Mouse (Mus musculus) lung, postnatal 0 days (tissue): ENCODE data around the gene Slc25a33. TPM values are rescaled to one million over a fixed set of nuclear protein-coding genes. Genes with fewer than 3 reads are reported as not detected.

Experiments used
- ATAC-seq: fragments of 200-750 bp; cut with Nextera tagmentation; 2 replicates; pipeline ENCODE4 v1.8.0; 2017; ENCODE audit warnings: moderate library complexity
- DNase-seq: peaks from one replicate; pipeline ENCODE4 v3.0.0-alpha.2; 2016; ENCODE audit warnings: low spot score
- H3K27ac ChIP-seq: fragments of 300-500 bp; sonication (generic); 2 replicates; pipeline ENCODE4 v1.5.1; 2014; ENCODE audit warnings: antibody characterized with exemption, mild to moderate bottlenecking, low read length, mixed read lengths
- H3K27me3 ChIP-seq: fragments of 300-500 bp; sonication (generic); replicated peaks from 2 replicates; pipeline ENCODE4 v1.6.1; 2014; ENCODE audit warnings: low read length, mixed read lengths; ENCODE audit not compliant: insufficient read depth
- H3K36me3 ChIP-seq: fragments of 300-500 bp; sonication (generic); 2 replicates; pipeline ENCODE4 v1.6.1; 2014; ENCODE audit warnings: low read length, mixed read lengths; ENCODE audit not compliant: insufficient read depth
- H3K4me1 ChIP-seq: fragments of 300-500 bp; sonication (generic); 2 replicates; pipeline ENCODE4 v1.6.1; 2014; ENCODE audit warnings: antibody characterized with exemption, low read depth, low read length, mixed read lengths; ENCODE audit not compliant: insufficient read depth
- H3K4me2 ChIP-seq: fragments of 300-500 bp; sonication (generic); replicated peaks from 2 replicates; pipeline ENCODE4 v1.6.1; 2014; ENCODE audit warnings: low read depth, mild to moderate bottlenecking, low read length, moderate library complexity, mixed read lengths
- H3K4me3 ChIP-seq: fragments of 300-500 bp; sonication (generic); 2 replicates; pipeline ENCODE4 v1.5.1; 2014; ENCODE audit warnings: low read depth, low read length
- H3K9ac ChIP-seq: fragments of 300-500 bp; sonication (generic); replicated peaks from 2 replicates; pipeline ENCODE4 v1.6.1; 2014; ENCODE audit warnings: low read depth, mild to moderate bottlenecking
- H3K9me3 ChIP-seq: fragments of 300-500 bp; sonication (generic); 2 replicates; pipeline ENCODE4 v1.6.1; 2016; ENCODE audit warnings: low read length, mixed read lengths
- CTCF ChIP-seq: IDR thresholded peaks from 2 replicates; pipeline ENCODE4 v1.5.1; 2016; ENCODE audit warnings: antibody characterized with exemption, mild to moderate bottlenecking
- EP300 ChIP-seq: IDR thresholded peaks from 2 replicates; pipeline ENCODE4 v1.6.1; 2016; ENCODE audit warnings: antibody characterized with exemption, mild to moderate bottlenecking, control low read depth
- WGBS: fragments of 180-500 bp; shearing (Covaris S2); extraction: QIAGEN DNeasy Blood & Tissue Kit; methylation state at CpG from one replicate; pipeline ENCODE4 v1.1.7; 2014; 5-methylcytosine and 5-hydroxymethylcytosine counted together
- polyA plus RNA-seq: library from polyadenylated mRNA; unstranded; fragments of >200 nt; fragmentation: Nextera tagmentation; extraction: Ambion mirVana; gene quantifications from 2 replicates; pipeline ENCODE4 v1.2.1, GENCODE M21; 2015

Gene Slc25a33
- polyA plus RNA-seq, 1 experiment from 2014 or later = 8.6 TPM

GRCm38 (mm10) chr4:149742011-149742530 is 32.0 kb downstream of the Slc25a33 start:
- Histone ChIP-seq H3K4me2 (no peak overlapping the region), H3K27me3 (no peaks in the 10 kb centered on the region), H3K27ac (no peak overlapping the region), H3K4me3 (no peak overlapping the region), H3K36me3 (no peaks in the 10 kb centered on the region), H3K9ac (no peak overlapping the region), H3K4me1 (peaks cover 1% of the 10 kb centered on the region; the same call in 1 of the 2 replicates), H3K9me3 (no peaks in the 10 kb centered on the region)
- ATAC-seq (no peak), DNase-seq (no peak)
- 95% methylated on average over 14 of the region's 14 CpGs for WGBS
- no peak for TF ChIP-seq EP300
- TF ChIP-seq CTCF = no peak

GRCm38 (mm10) chr4:149740301-149740700 is 33.8 kb downstream of the Slc25a33 start:
- Histone ChIP-seq H3K27ac (no peak overlapping the region), H3K36me3 (no peaks in the 10 kb centered on the region), H3K4me3 (no peak overlapping the region), H3K9ac (no peak overlapping the region), H3K4me2 (no peak overlapping the region), H3K27me3 (no peaks in the 10 kb centered on the region), H3K4me1 (peaks cover 7% of the 10 kb centered on the region; the same call in 1 of the 2 replicates), H3K9me3 (no peaks in the 10 kb centered on the region)
- TF ChIP-seq EP300 (no peak), CTCF (no peak)
- no peak for DNase-seq
- 83% methylated on average over 7 of the region's 7 CpGs for WGBS
- ATAC-seq = no peak

GRCm38 (mm10) chr4:149739478-149739877 is 34.6 kb downstream of the Slc25a33 start:
- H3K4me1 ChIP-seq = peaks cover 7% of the 10 kb centered on the region; the same call in 1 of the 2 replicates
- WGBS = 56% methylated on average over 5 of the region's 5 CpGs
- H3K4me2 ChIP-seq = no peak overlapping the region
- no peak for ATAC-seq
- H3K9me3 ChIP-seq = no peaks in the 10 kb centered on the region
- H3K4me3 ChIP-seq = no peak overlapping the region
- no peaks in the 10 kb centered on the region for H3K36me3 ChIP-seq
- H3K27ac ChIP-seq = no peak overlapping the region
- no peak for TF ChIP-seq EP300
- no peak for TF ChIP-seq CTCF
- no peaks in the 10 kb centered on the region for H3K27me3 ChIP-seq
- DNase-seq = no peak
- H3K9ac ChIP-seq = no peak overlapping the region

- Histone ChIP-seq H3K27ac (peak within 1 kb of the TSS; percentile 82), H3K27me3 (no peaks in the 10 kb centered on the region), H3K9me3 (no peaks in the 10 kb centered on the region), H3K4me1 (peaks cover 7% of the 10 kb centered on the region; the same call in 1 of the 2 replicates), H3K4me2 (peak within 1 kb of the TSS; percentile 96), H3K36me3 (no peaks in the 10 kb centered on the region), H3K9ac (peak within 1 kb of the TSS; percentile 66), H3K4me3 (peak within 1 kb of the TSS; percentile 72)
- 3% methylated on average over 67 of the region's 97 CpGs for WGBS
- DNase-seq (peak; percentile 96), ATAC-seq (peak; percentile 93)
- TF ChIP-seq CTCF (peak; percentile 88), EP300 (no peak)
Observed at GRCm38 (mm10) chr4:149737383-149738324, 36.4 kb downstream of the Slc25a33 start, which contains the start of gene Tmem201. TSS of gene Tmem201 (minus strand) at chr4:149738044.

- WGBS = 16% methylated on average over 4 of the region's 4 CpGs
- H3K27me3 ChIP-seq = no peaks in the 10 kb centered on the region
- no peak overlapping the region for H3K9ac ChIP-seq
- H3K4me2 ChIP-seq = peak overlapping the region; percentile 96; the same call in 1 of the 2 replicates
- H3K9me3 ChIP-seq = no peaks in the 10 kb centered on the region
- peaks cover 7% of the 10 kb centered on the region; the same call in 1 of the 2 replicates for H3K4me1 ChIP-seq
- no peak for TF ChIP-seq EP300
- DNase-seq (no peak), ATAC-seq (no peak)
- H3K27ac ChIP-seq = no peak overlapping the region
- no peaks in the 10 kb centered on the region for H3K36me3 ChIP-seq
- H3K4me3 ChIP-seq = no peak overlapping the region
Observed at GRCm38 (mm10) chr4:149736581-149736980, 37.5 kb downstream of the Slc25a33 start.

- peaks cover 7% of the 10 kb centered on the region; the same call in 1 of the 2 replicates for H3K4me1 ChIP-seq
- no peak overlapping the region for H3K9ac ChIP-seq
- H3K27ac ChIP-seq = no peak overlapping the region
- H3K27me3 ChIP-seq = no peaks in the 10 kb centered on the region
- H3K9me3 ChIP-seq = no peaks in the 10 kb centered on the region
- ATAC-seq (no peak), DNase-seq (no peak)
- no peak overlapping the region for H3K4me3 ChIP-seq
- WGBS = 60% methylated on average over 5 of the region's 5 CpGs
- H3K4me2 ChIP-seq = no peak overlapping the region
- no peak for TF ChIP-seq EP300
- no peaks in the 10 kb centered on the region for H3K36me3 ChIP-seq
Observed at GRCm38 (mm10) chr4:149735624-149736250, 38.3 kb downstream of the Slc25a33 start.
